Mouse (Mus musculus): Measurements from ENCODE around the gene AC170998.1. TPM values are rescaled to one million over a fixed set of nuclear protein-coding genes. Genes with fewer than 3 reads are reported as not detected.

Gene AC170998.1
- total and polyA plus RNA-seq, 3 experiments: 0.27 to 0.52 TPM; not detected in 1

GRCm38 (mm10) chr17:28689586-28690283 is 36.1 kb upstream of the AC170998.1 start, which contains the start of gene Slc26a8:
Slc26a8 (minus strand) TSS chr17:28690233.
- peaks cover 7% of the 10 kb centered on the region for H3K36me3 ChIP-seq (ENCODE audit: control insufficient read depth, insufficient read depth, low read length)
- TF ChIP-seq EP300 (IDR thresholded peaks at IDR 0.05; ENCODE audit: insufficient read depth, low read depth, low read length) (no peak), POLR2A (IDR thresholded peaks at IDR 0.05; ENCODE audit: insufficient read depth, low read depth, low read length) (no peak), CTCF (IDR thresholded peaks at IDR 0.05) (no peak)
- H3K79me2 ChIP-seq (replicated peaks; ENCODE audit: control insufficient read depth, insufficient read depth, low read length): peaks cover 3% of the 10 kb centered on the region; the same call in 1 of the 2 replicates
- WGBS: 16% methylated on average over 40 of the region's 40 CpGs
- peak within 1 kb of the TSS; percentile 79 for H3K27ac ChIP-seq
- peak within 1 kb of the TSS; percentile 42 for H3K4me3 ChIP-seq
- DNase-seq: no peak
- intact Hi-C loops (cut with DNase I): loop anchor here (2.0 to 5.0 kb wide), 5 partner anchors 58 to 343 kb away; partner anchors contain the start of genes Srpk1 and Srsf3
- no peaks in the 10 kb centered on the region for H3K27me3 ChIP-seq (ENCODE audit: control insufficient read depth, insufficient read depth, low read length)
- peak within 1 kb of the TSS; percentile 40 for H3K9ac ChIP-seq (ENCODE audit: low read depth, low read length)
- peaks cover 7% of the 10 kb centered on the region for H3K4me1 ChIP-seq (ENCODE audit: control insufficient read depth, insufficient read depth, low read length)

GRCm38 (mm10) chr17:28690776-28691686 is 34.9 kb upstream of the AC170998.1 start, which contains the start of gene Mapk14:
Mapk14 (plus strand) TSS chr17:28691329.
- intact Hi-C loops (cut with DNase I): loop anchor here (2.0 to 5.0 kb wide), 5 partner anchors 56 to 341 kb away; partner anchors contain the start of genes Srpk1 and Srsf3

DNA sequence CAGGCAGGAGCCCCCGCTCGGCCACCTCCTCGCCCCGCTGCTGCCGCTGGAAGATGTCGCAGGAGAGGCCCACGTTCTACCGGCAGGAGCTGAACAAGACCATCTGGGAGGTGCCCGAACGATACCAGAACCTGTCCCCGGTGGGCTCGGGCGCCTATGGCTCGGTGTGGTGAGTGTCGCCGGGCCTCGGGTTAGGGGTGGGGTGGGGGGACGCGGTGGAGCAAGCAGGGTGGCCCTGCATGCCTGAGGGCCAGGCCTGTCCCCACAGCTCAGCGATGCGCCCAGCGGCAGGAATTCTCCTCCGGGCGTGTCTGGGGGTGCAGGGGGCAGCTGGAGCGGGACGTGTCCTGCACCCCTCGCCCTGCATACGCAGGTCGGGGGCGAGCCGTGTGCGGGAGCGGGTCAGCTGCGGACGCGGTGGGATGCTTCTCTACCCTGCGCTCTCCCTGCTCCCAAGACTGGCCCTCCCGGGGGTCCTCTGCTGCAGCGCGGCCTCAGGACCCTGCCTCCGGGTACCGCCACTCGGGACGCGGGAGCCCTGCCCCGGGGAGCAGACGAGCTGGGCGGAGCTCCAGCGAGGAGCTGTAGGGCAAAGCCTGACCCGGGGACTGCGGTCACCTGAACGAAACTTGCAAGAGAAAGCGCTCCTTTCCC is 34.1 kb upstream of the AC170998.1 start:
- Histone ChIP-seq H3K27me3 (ENCODE audit: control insufficient read depth, insufficient read depth, low read length) (no peaks in the 10 kb centered on the region), H3K27ac (peak overlapping the region; percentile 94), H3K9ac (ENCODE audit: low read depth, low read length) (peak overlapping the region; percentile 97), H3K36me3 (ENCODE audit: control insufficient read depth, insufficient read depth, low read length) (peaks cover 24% of the 10 kb centered on the region), H3K4me3 (peak overlapping the region; percentile 98), H3K79me2 (replicated peaks; ENCODE audit: control insufficient read depth, insufficient read depth, low read length) (peaks cover 5% of the 10 kb centered on the region), H3K4me1 (ENCODE audit: control insufficient read depth, insufficient read depth, low read length) (peaks cover 13% of the 10 kb centered on the region)
- DNase-seq: peak; percentile 71 to 77
- under 1% methylated on average over 53 of the region's 53 CpGs for WGBS
- peak; percentile 49 for TF ChIP-seq CTCF (IDR thresholded peaks at IDR 0.05)
- TF ChIP-seq POLR2A (IDR thresholded peaks at IDR 0.05; ENCODE audit: insufficient read depth, low read depth, low read length): no peak
- no peak for TF ChIP-seq EP300 (IDR thresholded peaks at IDR 0.05; ENCODE audit: insufficient read depth, low read depth, low read length)
- intact Hi-C loops (cut with DNase I): loop anchor here (2.0 to 5.0 kb wide), 7 partner anchors 19 to 340 kb away; partner anchors contain the start of genes Brpf3, Srpk1 and Srsf3

More at GRCm38 (mm10) chr17:28690776-28691686, 34.9 kb upstream of the AC170998.1 start, which contains the start of gene Mapk14:
- peak; percentile 80 for TF ChIP-seq EP300 (IDR thresholded peaks at IDR 0.05; ENCODE audit: insufficient read depth, low read depth, low read length)
- peak; percentile 96 for TF ChIP-seq POLR2A (IDR thresholded peaks at IDR 0.05; ENCODE audit: insufficient read depth, low read depth, low read length)
- TF ChIP-seq CTCF (IDR thresholded peaks at IDR 0.05): no peak; the same call in 1 of the 2 replicates
- H3K79me2 ChIP-seq (replicated peaks; ENCODE audit: control insufficient read depth, insufficient read depth, low read length): peaks cover 3% of the 10 kb centered on the region; the same call in 1 of the 2 replicates
- peak within 1 kb of the TSS; percentile 97 for H3K9ac ChIP-seq (ENCODE audit: low read depth, low read length)
- peak; percentile 99 to 100 for DNase-seq
- peak within 1 kb of the TSS; percentile 94 for H3K27ac ChIP-seq
- under 1% methylated on average over 85 of the region's 86 CpGs for WGBS
- H3K36me3 ChIP-seq (ENCODE audit: control insufficient read depth, insufficient read depth, low read length): peaks cover 16% of the 10 kb centered on the region
- peak within 1 kb of the TSS; percentile 98 for H3K4me3 ChIP-seq
- H3K4me1 ChIP-seq (ENCODE audit: control insufficient read depth, insufficient read depth, low read length): peaks cover 9% of the 10 kb centered on the region
- no peaks in the 10 kb centered on the region for H3K27me3 ChIP-seq (ENCODE audit: control insufficient read depth, insufficient read depth, low read length)

GRCm38 (mm10) chr17:28692341-28692710 is 33.6 kb upstream of the AC170998.1 start:
- Histone ChIP-seq H3K36me3 (ENCODE audit: control insufficient read depth, insufficient read depth, low read length) (peaks cover 28% of the 10 kb centered on the region), H3K4me1 (ENCODE audit: control insufficient read depth, insufficient read depth, low read length) (peaks cover 17% of the 10 kb centered on the region), H3K79me2 (replicated peaks; ENCODE audit: control insufficient read depth, insufficient read depth, low read length) (peaks cover 5% of the 10 kb centered on the region), H3K27ac (peak overlapping the region; percentile 94), H3K4me3 (peak overlapping the region; percentile 98), H3K9ac (ENCODE audit: low read depth, low read length) (peak overlapping the region; percentile 97), H3K27me3 (ENCODE audit: control insufficient read depth, insufficient read depth, low read length) (no peaks in the 10 kb centered on the region)
- peak; percentile 55 to 73 for DNase-seq
- intact Hi-C loops (cut with DNase I): loop anchor here (2.0 to 5.0 kb wide), 6 partner anchors 18 to 340 kb away; partner anchors contain the start of genes Brpf3, Srpk1 and Srsf3
- under 1% methylated on average over 18 of the region's 18 CpGs for WGBS
- TF ChIP-seq POLR2A (IDR thresholded peaks at IDR 0.05; ENCODE audit: insufficient read depth, low read depth, low read length): peak; percentile 28; the same call in 1 of the 2 replicates
- no peak for TF ChIP-seq CTCF (IDR thresholded peaks at IDR 0.05)
- no peak for TF ChIP-seq EP300 (IDR thresholded peaks at IDR 0.05; ENCODE audit: insufficient read depth, low read depth, low read length)

GRCm38 (mm10) chr17:28693086-28693485 is 32.8 kb upstream of the AC170998.1 start:
- intact Hi-C loops (cut with DNase I): loop anchor here (2.0 to 5.0 kb wide), 6 partner anchors 18 to 339 kb away; partner anchors contain the start of genes Brpf3, Srpk1 and Srsf3
- Histone ChIP-seq H3K9ac (ENCODE audit: low read depth, low read length) (no peak overlapping the region), H3K27me3 (ENCODE audit: control insufficient read depth, insufficient read depth, low read length) (no peaks in the 10 kb centered on the region), H3K79me2 (replicated peaks; ENCODE audit: control insufficient read depth, insufficient read depth, low read length) (peaks cover 5% of the 10 kb centered on the region), H3K27ac (peak overlapping the region; percentile 94), H3K36me3 (ENCODE audit: control insufficient read depth, insufficient read depth, low read length) (peaks cover 34% of the 10 kb centered on the region), H3K4me3 (peak overlapping the region; percentile 98; the same call in 1 of the 2 replicates), H3K4me1 (ENCODE audit: control insufficient read depth, insufficient read depth, low read length) (peaks cover 23% of the 10 kb centered on the region)
- 16% methylated on average over 3 of the region's 3 CpGs for WGBS
- TF ChIP-seq POLR2A (IDR thresholded peaks at IDR 0.05; ENCODE audit: insufficient read depth, low read depth, low read length) (no peak), EP300 (IDR thresholded peaks at IDR 0.05; ENCODE audit: insufficient read depth, low read depth, low read length) (no peak), CTCF (IDR thresholded peaks at IDR 0.05) (no peak)
- no peak for DNase-seq

Measured in heart, adult 2 months (tissue).